Mouse (Mus musculus) cortical plate, adult 2 months (tissue): ENCODE data around the gene Atg10.

ENCODE experiments used
- CTCF ChIP-seq: fragments of 200-500 bp; IDR thresholded peaks from 2 replicates; pipeline ENCODE4 v1.5.1; 2011; ENCODE audit warnings: mild to moderate bottlenecking, control low read depth, low read length; ENCODE audit not compliant: insufficient read depth; ENCODE audit errors: extremely low read depth
- POLR2A ChIP-seq: fragments of 200-500 bp; IDR thresholded peaks from 2 replicates; pipeline ENCODE4 v1.6.1; 2011; ENCODE audit warnings: mild to moderate bottlenecking, low read length, control low read depth; ENCODE audit not compliant: insufficient read depth; ENCODE audit errors: extremely low read depth

DNA sequence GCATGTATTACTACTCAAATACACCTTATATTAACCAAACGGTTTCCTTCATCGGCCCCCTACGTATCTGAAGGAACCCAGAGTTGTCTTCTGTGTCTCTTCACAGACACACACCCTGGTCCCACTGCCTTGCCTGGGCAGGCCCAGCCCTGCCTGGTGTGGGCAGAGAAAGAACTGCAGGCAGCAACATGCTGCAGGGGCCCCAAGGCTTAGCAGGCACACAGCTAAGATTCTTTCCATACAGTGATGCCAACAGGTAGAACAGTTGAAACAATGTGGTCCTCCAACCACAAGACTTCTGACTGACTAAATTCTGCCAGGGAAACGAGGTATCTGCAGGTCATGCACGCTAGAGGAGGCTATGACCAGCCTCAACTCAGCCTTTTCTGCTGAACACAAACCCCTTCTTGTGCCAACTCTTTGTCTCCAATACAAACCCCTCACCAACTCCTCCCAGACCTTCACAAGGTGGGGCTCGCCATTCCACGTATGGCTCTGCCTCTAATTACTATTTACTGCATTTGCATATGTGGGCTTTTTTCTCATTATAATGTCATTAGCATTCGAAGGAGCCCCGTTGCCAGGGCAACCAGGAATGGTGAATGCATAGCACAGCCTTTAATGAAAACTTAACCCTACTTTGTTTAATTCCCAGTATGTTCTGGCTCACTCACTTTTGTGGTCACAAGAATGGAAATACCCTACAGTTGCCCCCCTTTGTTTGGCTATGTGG is 45.2 kb downstream of the Atg10 start:
- no peak for TF ChIP-seq POLR2A
- no peak for TF ChIP-seq CTCF
